Mouse (Mus musculus) regulatory T cell (primary cell): ENCODE measurements around the gene Comt.

Source experiments
- in situ Hi-C: fragments of 300-600 bp; cut with MboI, MseI; formaldehyde crosslinking; loops from one replicate; pipeline ENCODE4 v1.15.1; 2025; ENCODE audit warnings: high pct_unique_total_duplicates

Gene Comt

GRCm38 (mm10) chr16:18411802-18412476 is 14.7 kb downstream of the Comt start:
- in situ Hi-C loops = no loop called here

- in situ Hi-C loops = no loop called here
Measured at GRCm38 (mm10) chr16:18411026-18411649, 15.5 kb downstream of the Comt start.

DNA sequence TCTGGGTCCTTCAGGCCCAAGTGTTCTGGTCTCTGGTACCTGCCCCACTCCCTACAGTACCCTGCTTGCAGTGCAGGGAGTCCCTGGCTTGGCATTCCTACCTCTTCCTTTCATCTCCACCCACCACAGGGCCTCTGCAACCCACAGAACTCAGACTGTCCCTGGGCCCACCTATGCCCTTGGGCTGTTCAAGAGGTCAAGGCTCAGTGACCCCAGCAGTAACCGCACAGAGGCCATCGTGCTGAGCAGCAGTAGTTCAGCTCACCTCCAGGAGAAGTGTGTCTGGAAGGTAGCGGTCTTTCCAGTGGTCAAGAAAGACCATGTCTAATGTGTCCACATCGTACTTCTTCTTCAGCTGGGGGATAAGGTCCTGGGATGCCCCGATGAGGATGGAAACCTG is 16.2 kb downstream of the Comt start:
- in situ Hi-C loops = no loop called here

DNA sequence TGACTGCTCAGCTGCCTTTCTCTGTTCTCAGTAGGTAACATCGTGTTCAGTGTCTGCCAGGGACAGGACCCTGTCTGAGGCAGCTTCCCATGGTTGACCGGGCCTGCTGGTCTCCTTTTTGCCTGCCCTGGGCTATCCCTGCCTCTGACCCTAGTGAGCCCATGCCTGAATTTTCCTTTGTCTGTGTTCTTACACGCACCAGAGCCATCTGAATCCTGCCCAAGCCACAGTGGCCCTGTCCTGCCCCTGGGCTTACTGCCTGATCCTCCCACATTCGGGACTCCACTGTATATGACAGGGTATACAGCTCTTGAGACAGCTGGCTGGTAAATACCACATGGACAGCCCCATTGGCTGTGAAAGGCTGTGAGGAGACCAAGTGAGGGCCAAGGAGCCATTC is 16.9 kb downstream of the Comt start:
- in situ Hi-C loops = no loop called here

GRCm38 (mm10) chr16:18407912-18408311 is 18.7 kb downstream of the Comt start:
- in situ Hi-C loops = no loop called here

DNA sequence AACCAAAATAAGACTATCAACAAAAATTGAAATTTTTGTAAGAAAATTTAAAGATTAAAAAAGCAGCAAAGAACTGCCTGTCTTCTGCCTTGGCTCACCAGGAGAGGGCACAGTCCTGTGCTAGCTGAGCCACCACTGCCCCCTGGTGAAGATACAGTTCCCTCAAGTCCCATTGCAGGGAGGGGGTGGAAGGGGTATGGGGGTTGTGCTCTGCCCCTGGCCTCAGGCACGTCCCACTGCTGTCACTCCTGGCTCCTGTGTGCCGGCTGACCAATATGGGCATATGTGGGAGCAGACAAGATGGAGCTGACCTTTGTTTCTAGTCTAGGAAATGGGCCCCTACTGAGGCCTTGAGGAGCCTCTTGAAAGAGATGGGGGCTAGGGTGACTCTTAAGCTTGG is 20.4 kb downstream of the Comt start:
- in situ Hi-C loops = no loop called here

GRCm38 (mm10) chr16:18405876-18406275 is 20.8 kb downstream of the Comt start:
- in situ Hi-C loops = no loop called here

- in situ Hi-C loops = no loop called here
Measured at GRCm38 (mm10) chr16:18405091-18405854, 21.4 kb downstream of the Comt start.

DNA sequence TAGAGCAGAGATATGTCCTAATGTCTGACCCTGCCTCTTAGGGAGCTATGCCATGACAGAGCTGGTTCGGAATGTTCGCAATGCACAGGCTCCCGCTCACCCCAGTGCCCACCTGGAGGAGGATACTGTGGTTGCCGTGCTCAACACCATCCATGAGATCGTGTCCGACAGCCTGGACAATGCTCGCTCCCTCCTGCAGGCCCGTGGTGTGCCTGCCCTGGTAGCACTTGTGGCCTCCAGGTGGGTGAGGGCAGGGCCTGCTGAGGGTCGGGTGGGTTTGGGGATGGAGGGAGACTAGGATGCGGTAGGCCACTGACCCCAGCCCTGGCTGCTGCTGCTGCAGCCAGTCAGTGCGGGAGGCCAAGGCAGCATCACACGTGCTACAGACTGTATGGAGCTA is 23.4 kb downstream of the Comt start:
- in situ Hi-C loops = no loop called here

GRCm38 (mm10) chr16:18400472-18401216 is 26.0 kb downstream of the Comt start:
- in situ Hi-C loops = no loop called here

- in situ Hi-C loops = no loop called here
Measured at GRCm38 (mm10) chr16:18400028-18400427, 26.6 kb downstream of the Comt start.

- in situ Hi-C loops = no loop called here
Measured at GRCm38 (mm10) chr16:18396791-18397621, 29.6 kb downstream of the Comt start.

DNA sequence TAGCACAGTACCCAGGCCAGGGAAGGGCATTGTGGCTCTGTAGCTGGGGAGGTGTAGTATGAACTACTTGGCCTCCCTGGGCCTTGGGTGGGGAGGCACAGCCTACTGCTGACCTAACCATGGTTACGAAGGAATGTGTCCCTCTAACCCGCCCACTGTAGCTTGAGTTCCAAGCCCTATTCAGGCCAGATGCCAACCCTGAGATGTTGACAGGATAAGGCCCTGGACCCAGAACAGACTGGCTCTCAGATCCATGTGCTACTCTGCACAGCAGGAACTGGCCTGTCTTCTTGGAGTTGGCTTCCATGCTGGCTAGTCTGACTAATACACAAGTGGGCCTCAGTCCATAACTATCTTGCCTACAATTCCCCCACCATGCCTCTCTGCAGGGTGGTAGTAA is 30.5 kb downstream of the Comt start:
- in situ Hi-C loops = no loop called here

DNA sequence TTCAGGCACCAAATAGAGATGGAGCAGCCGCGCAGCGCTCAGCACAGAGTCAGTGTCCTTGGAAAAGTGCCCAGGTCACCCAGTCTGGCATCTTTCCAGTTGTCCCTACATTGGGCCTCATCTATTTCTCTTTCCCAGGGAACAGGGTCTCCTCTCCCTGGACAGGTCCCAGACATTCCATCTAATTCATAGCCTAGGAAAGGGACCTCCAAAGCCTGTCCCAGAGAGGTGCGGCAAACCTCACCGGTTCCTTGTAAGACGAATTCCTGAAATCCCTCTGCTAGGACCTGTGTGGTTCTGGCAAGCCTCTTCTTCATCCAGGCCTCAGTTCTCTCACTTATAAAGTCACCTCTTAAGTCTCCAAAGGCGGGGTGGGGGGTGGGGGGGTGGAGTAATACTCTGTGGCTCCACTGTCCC is 31.0 kb downstream of the Comt start:
- in situ Hi-C loops = no loop called here

DNA sequence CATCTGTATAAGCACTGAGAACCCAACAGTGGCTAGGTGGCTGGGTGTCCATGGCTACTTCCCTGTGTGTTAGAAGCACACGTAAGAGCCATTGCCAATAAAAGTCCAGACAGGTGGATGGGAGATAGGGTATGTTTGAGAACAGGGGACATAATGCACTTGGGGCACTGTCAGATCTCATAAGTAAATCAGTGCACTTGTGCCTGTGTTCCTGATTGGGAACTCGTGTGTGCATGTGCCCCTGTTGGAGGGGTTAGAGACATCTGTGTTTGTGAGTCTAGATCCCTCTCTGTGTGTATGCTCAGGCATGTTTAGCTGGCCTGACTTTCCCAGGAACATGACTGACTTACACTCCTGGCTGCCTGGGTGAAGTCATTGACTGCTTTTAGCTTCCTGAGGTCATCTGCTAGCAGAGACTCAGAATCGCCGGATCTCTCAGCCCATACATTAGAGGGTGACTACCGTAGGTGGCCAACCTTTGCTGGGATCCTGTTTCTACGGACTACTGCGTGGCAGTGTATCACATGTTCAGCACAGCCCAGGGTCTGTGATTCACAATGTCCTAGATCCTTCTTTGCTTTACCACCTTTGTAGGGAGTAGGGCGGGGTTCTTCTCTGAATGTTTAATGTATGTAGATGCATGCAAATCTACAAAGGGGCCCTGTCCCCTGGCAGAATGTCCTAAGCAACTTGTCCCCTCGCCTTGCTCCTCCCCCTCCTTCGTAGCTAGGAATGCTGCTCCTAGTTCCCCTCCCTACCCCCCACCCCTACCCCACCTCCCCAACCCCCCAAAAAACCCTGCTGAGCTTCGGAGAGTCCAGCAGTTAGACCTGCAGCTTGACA is 31.7 kb downstream of the Comt start:
- in situ Hi-C loops = no loop called here

DNA sequence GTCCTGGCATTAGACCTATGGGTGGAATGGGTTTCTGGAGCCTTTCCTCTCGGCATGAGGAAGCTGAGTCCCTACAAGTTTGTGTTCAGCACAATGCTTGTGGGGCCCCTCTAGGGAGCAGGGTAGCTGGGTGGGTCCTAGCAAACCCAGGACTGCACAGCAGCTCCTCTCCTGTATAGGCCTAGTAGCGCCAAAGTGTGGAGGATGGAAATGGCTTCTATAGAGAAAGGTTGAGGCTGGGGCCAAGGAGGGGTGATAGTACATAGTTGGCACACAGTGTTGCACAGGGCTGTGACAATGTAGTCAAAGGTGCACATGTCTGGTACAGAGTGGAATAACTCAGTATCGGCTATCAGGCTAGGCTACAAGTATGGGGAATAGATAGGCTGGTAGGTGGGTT is 32.6 kb downstream of the Comt start:
- in situ Hi-C loops = no loop called here

DNA sequence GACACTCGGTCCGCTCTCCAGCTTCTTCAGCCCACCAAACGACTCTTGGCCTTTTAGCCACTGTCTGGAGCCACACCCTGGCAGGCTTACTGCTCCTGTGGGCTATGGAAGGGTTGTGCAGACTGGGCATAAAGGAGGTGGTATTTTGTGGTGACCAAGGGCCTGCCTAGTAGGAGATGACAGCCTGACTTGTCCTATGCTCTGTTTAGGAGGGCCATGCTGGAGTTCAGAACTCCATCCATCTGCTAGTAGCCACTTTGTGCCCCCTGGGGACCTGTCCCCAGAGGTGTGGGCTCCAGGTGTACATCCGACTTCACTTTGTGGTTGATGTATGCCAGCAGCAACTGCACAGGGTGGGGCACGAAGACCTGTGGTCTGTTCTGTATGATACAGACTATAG is 33.1 kb downstream of the Comt start:
- in situ Hi-C loops = no loop called here

- in situ Hi-C loops = no loop called here
Measured at GRCm38 (mm10) chr16:18392469-18393426, 33.9 kb downstream of the Comt start.

GRCm38 (mm10) chr16:18391728-18392127 is 34.9 kb downstream of the Comt start:
- in situ Hi-C loops = no loop called here
